Mouse (Mus musculus) lung, postnatal 0 days (tissue): ENCODE data around the gene Fancg. TPM values are rescaled to one million over a fixed set of nuclear protein-coding genes. Genes with fewer than 3 reads are reported as not detected.

Experiments
- ATAC-seq: fragments of 200-750 bp; cut with Nextera tagmentation; 2 replicates; pipeline ENCODE4 v1.8.0; 2017; ENCODE audit warnings: moderate library complexity
- DNase-seq: peaks from one replicate; pipeline ENCODE4 v3.0.0-alpha.2; 2016; ENCODE audit warnings: low spot score
- H3K27ac ChIP-seq: fragments of 300-500 bp; sonication (generic); 2 replicates; pipeline ENCODE4 v1.5.1; 2014; ENCODE audit warnings: antibody characterized with exemption, mild to moderate bottlenecking, low read length, mixed read lengths
- H3K27me3 ChIP-seq: fragments of 300-500 bp; sonication (generic); replicated peaks from 2 replicates; pipeline ENCODE4 v1.6.1; 2014; ENCODE audit warnings: low read length, mixed read lengths; ENCODE audit not compliant: insufficient read depth
- H3K36me3 ChIP-seq: fragments of 300-500 bp; sonication (generic); 2 replicates; pipeline ENCODE4 v1.6.1; 2014; ENCODE audit warnings: low read length, mixed read lengths; ENCODE audit not compliant: insufficient read depth
- H3K4me1 ChIP-seq: fragments of 300-500 bp; sonication (generic); 2 replicates; pipeline ENCODE4 v1.6.1; 2014; ENCODE audit warnings: antibody characterized with exemption, low read depth, low read length, mixed read lengths; ENCODE audit not compliant: insufficient read depth
- H3K4me2 ChIP-seq: fragments of 300-500 bp; sonication (generic); replicated peaks from 2 replicates; pipeline ENCODE4 v1.6.1; 2014; ENCODE audit warnings: low read depth, mild to moderate bottlenecking, low read length, moderate library complexity, mixed read lengths
- H3K4me3 ChIP-seq: fragments of 300-500 bp; sonication (generic); 2 replicates; pipeline ENCODE4 v1.5.1; 2014; ENCODE audit warnings: low read depth, low read length
- H3K9ac ChIP-seq: fragments of 300-500 bp; sonication (generic); replicated peaks from 2 replicates; pipeline ENCODE4 v1.6.1; 2014; ENCODE audit warnings: low read depth, mild to moderate bottlenecking
- H3K9me3 ChIP-seq: fragments of 300-500 bp; sonication (generic); 2 replicates; pipeline ENCODE4 v1.6.1; 2016; ENCODE audit warnings: low read length, mixed read lengths
- CTCF ChIP-seq: IDR thresholded peaks from 2 replicates; pipeline ENCODE4 v1.5.1; 2016; ENCODE audit warnings: antibody characterized with exemption, mild to moderate bottlenecking
- EP300 ChIP-seq: IDR thresholded peaks from 2 replicates; pipeline ENCODE4 v1.6.1; 2016; ENCODE audit warnings: antibody characterized with exemption, mild to moderate bottlenecking, control low read depth
- WGBS: fragments of 180-500 bp; shearing (Covaris S2); extraction: QIAGEN DNeasy Blood & Tissue Kit; methylation state at CpG from one replicate; pipeline ENCODE4 v1.1.7; 2014; 5-methylcytosine and 5-hydroxymethylcytosine counted together
- polyA plus RNA-seq: library from polyadenylated mRNA; unstranded; fragments of >200 nt; fragmentation: Nextera tagmentation; extraction: Ambion mirVana; gene quantifications from 2 replicates; pipeline ENCODE4 v1.2.1, GENCODE M21; 2015

Fancg gene
- polyA plus RNA-seq, 1 experiment from 2014 or later: 6.4 TPM

- WGBS: 93% methylated on average over 10 of the region's 10 CpGs
- peaks cover 8% of the 10 kb centered on the region for H3K4me1 ChIP-seq
- peaks cover 19% of the 10 kb centered on the region for H3K36me3 ChIP-seq
- ATAC-seq: no peak
- H3K4me3 ChIP-seq: no peak overlapping the region
- no peak overlapping the region for H3K27ac ChIP-seq
- no peak overlapping the region for H3K9ac ChIP-seq
- H3K27me3 ChIP-seq: no peaks in the 10 kb centered on the region
- no peaks in the 10 kb centered on the region for H3K9me3 ChIP-seq
- no peak overlapping the region for H3K4me2 ChIP-seq
- TF ChIP-seq CTCF (no peak), EP300 (no peak)
- no peak for DNase-seq
Measured at GRCm38 (mm10) chr4:43036356-43036755, 26.1 kb upstream of the Fancg start.

DNA sequence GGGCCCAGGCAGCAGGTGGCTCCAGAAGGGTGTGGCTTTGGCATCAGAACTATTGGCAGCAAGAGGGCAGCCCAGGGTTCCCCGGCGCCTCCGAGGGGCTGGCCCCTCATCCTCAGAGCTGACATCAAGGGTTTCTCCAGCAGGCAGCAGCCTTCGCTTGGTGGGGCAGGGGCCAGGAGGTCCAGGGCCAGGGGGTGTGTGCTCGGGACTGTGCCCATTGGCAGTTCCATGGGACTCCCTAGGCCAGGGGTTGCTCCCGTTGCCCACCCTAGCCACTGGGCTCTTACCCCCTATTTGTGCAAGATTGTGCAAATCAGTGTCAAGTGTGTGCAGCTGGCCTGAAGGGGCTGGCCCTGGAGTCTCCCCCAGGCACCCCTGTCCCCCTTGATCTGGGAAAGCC lies 25.5 kb upstream of the Fancg start:
- Histone ChIP-seq H3K36me3 (peaks cover 19% of the 10 kb centered on the region), H3K9ac (no peak overlapping the region), H3K4me2 (no peak overlapping the region), H3K27ac (no peak overlapping the region), H3K4me1 (peaks cover 8% of the 10 kb centered on the region), H3K9me3 (no peaks in the 10 kb centered on the region), H3K4me3 (no peak overlapping the region), H3K27me3 (no peaks in the 10 kb centered on the region)
- DNase-seq: no peak
- no peak for ATAC-seq
- TF ChIP-seq CTCF: no peak
- TF ChIP-seq EP300: no peak
- WGBS: 93% methylated on average over 6 of the region's 6 CpGs

- no peak overlapping the region for H3K4me3 ChIP-seq
- no peaks in the 10 kb centered on the region for H3K27me3 ChIP-seq
- no peaks in the 10 kb centered on the region for H3K4me1 ChIP-seq
- no peaks in the 10 kb centered on the region for H3K9me3 ChIP-seq
- ATAC-seq: no peak
- no peak overlapping the region for H3K27ac ChIP-seq
- DNase-seq: no peak
- peaks cover 19% of the 10 kb centered on the region for H3K36me3 ChIP-seq
- 78% methylated on average over 14 of the region's 14 CpGs for WGBS
- no peak overlapping the region for H3K9ac ChIP-seq
- H3K4me2 ChIP-seq: no peak overlapping the region
- TF ChIP-seq CTCF (no peak), EP300 (no peak)
Measured at GRCm38 (mm10) chr4:43033481-43033880, 23.2 kb upstream of the Fancg start.

- ATAC-seq (no peak), DNase-seq (no peak)
- Histone ChIP-seq H3K4me1 (no peaks in the 10 kb centered on the region), H3K36me3 (peaks cover 26% of the 10 kb centered on the region), H3K27ac (no peak overlapping the region), H3K9me3 (no peaks in the 10 kb centered on the region), H3K9ac (no peak overlapping the region), H3K4me3 (no peak overlapping the region), H3K4me2 (no peak overlapping the region), H3K27me3 (no peaks in the 10 kb centered on the region)
- no peak for TF ChIP-seq CTCF
- no peak for TF ChIP-seq EP300
- WGBS: 100% methylated on average over 1 of the region's 1 CpGs
Measured at GRCm38 (mm10) chr4:43032501-43032900, 22.2 kb upstream of the Fancg start.

DNA sequence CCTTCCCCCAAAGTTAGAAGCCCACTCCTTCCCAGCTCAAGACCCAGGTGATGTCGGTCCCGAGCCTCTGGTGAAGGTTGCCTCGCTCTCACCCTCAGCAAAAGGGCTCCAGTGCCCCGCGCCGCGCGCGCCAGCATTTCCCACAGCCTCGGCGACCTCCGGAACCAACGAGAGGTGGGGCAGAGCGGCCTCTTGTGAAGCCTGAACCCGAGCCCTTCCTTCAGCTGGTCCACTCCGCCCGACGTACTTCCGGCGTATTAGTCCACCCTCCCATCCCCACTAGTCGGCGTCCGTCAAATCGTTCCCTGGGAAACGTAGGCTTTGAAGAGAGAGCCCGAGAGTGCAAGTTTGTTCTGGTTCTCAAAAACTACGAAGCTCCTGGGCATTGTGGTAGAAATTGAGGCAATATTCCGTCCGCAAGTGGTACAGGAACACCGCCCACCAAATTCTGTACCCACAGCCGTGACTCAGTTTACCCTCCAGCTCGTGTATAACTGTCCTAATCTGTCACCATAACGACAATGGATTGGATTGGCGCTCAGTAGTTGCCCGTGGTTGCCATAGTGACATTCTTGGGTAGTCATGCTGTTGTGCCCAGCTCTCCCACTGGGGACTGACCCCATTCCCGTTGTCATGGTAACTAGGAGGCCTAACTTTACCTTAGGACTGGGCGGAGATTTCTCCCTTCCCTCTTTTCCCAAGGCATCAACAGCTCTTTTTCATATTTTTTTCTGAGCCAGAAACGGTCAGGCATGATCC lies 21.1 kb upstream of the Fancg start, which contains the start of gene Stoml2:
Gene Stoml2 (minus strand): TSS at position 474 of the 759 bp plus-strand sequence.
- Histone ChIP-seq H3K9ac (peak within 1 kb of the TSS; percentile 91), H3K36me3 (peaks cover 33% of the 10 kb centered on the region), H3K9me3 (no peaks in the 10 kb centered on the region), H3K4me1 (no peaks in the 10 kb centered on the region), H3K4me2 (peak within 1 kb of the TSS; percentile 82), H3K4me3 (peak within 1 kb of the TSS; percentile 58), H3K27me3 (no peaks in the 10 kb centered on the region), H3K27ac (peak within 1 kb of the TSS; percentile 87)
- ATAC-seq (peak; percentile 98), DNase-seq (peak; percentile 99)
- WGBS: 2% methylated on average over 38 of the region's 38 CpGs
- TF ChIP-seq EP300: no peak
- peak; percentile 65 for TF ChIP-seq CTCF

DNA sequence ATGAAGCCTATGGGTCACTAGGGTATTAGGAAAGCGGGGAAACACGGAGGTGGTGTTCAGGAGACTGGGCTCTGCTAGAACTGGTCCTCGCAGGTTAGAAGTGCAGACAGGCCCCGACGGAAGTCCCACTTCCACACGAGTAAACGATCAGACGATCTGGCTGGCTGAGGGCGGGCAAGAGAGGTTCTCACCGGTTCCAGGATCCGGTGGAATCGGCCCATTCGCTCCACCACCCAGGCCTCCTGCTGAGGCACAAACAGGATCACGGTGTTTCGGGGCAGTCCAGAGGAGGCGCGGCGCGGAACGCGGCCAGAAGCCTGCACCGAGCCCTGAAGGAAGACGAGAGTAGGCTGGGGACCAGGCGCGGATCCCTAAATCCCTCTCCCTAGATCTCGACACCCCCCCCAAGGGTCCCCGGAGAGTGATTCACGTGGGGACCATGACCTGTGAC lies 20.5 kb upstream of the Fancg start:
- peak overlapping the region; percentile 82 for H3K4me2 ChIP-seq
- peak overlapping the region; percentile 91 for H3K9ac ChIP-seq
- H3K36me3 ChIP-seq: peaks cover 33% of the 10 kb centered on the region
- H3K27me3 ChIP-seq: no peaks in the 10 kb centered on the region
- H3K4me1 ChIP-seq: no peaks in the 10 kb centered on the region
- H3K9me3 ChIP-seq: no peaks in the 10 kb centered on the region
- peak overlapping the region; percentile 87 for H3K27ac ChIP-seq
- peak overlapping the region; percentile 58 for H3K4me3 ChIP-seq
- ATAC-seq: peak; percentile 57
- peak; percentile 51 for DNase-seq
- no peak for TF ChIP-seq CTCF
- TF ChIP-seq EP300: no peak
- WGBS: 2% methylated on average over 28 of the region's 28 CpGs
